Mouse (Mus musculus): ENCODE results near the gene Ushbp1. TPM values are rescaled to one million over a fixed set of nuclear protein-coding genes. Genes with fewer than 3 reads are reported as not detected.

The Ushbp1 gene
- polyA plus RNA-seq, 1 experiment from 2014 or later: 10.8 TPM

- Histone ChIP-seq H3K9me3 (ENCODE audit: control insufficient read depth, low read length) (no peaks in the 10 kb centered on the region), H3K27me3 (ENCODE audit: control insufficient read depth, insufficient read depth, low read length) (no peaks in the 10 kb centered on the region), H3K27ac (replicated peaks in 1 of 2; ENCODE audit: control insufficient read depth in 1 of 2, insufficient read depth in 1 of 2, low read depth in 2 of 2, low read length in 2 of 2) (no peak overlapping the region), H3K4me1 (ENCODE audit: control insufficient read depth in 2 of 2, insufficient read depth in 2 of 2, low read length in 2 of 2) (peaks cover 10 to 12% of the 10 kb centered on the region in 2 experiments), H3K4me2 (ENCODE audit: low read length) (peak overlapping the region; percentile 25), H3K4me3 (ENCODE audit: control insufficient read depth in 1 of 2, insufficient read depth in 1 of 2, low read depth in 1 of 2, low read length in 2 of 2) (no peak overlapping the region; a peak in 1 of 4 replicates), H3K9ac (ENCODE audit: low read length) (no peak overlapping the region), H3K36me3 (ENCODE audit: control insufficient read depth, insufficient read depth, low read length) (peaks cover 2% of the 10 kb centered on the region; the same call in 1 of the 2 replicates)
- no peak for ATAC-seq (ENCODE audit: insufficient number of reproducible peaks, insufficient read depth, low FRiP score, low read depth)
- 6% methylated on average over 3 of the region's 3 CpGs for WGBS
These were observed 2.7 kb downstream of the Ushbp1 start for GRCm38 (mm10) chr8:71392871-71393270.

GRCm38 (mm10) chr8:71392391-71392790, 3.2 kb downstream of the Ushbp1 start:
- Histone ChIP-seq H3K4me1 (ENCODE audit: control insufficient read depth in 2 of 2, insufficient read depth in 2 of 2, low read length in 2 of 2) (peaks cover 8% of the 10 kb centered on the region in 2 experiments), H3K27ac (replicated peaks in 1 of 2; ENCODE audit: control insufficient read depth in 1 of 2, insufficient read depth in 1 of 2, low read depth in 2 of 2, low read length in 2 of 2) (no peak overlapping the region), H3K27me3 (ENCODE audit: control insufficient read depth, insufficient read depth, low read length) (no peaks in the 10 kb centered on the region), H3K4me2 (ENCODE audit: low read length) (no peak overlapping the region), H3K4me3 (ENCODE audit: control insufficient read depth in 1 of 2, insufficient read depth in 1 of 2, low read depth in 1 of 2, low read length in 2 of 2) (no peak overlapping the region), H3K9ac (ENCODE audit: low read length) (no peak overlapping the region), H3K36me3 (ENCODE audit: control insufficient read depth, insufficient read depth, low read length) (no peaks in the 10 kb centered on the region), H3K9me3 (ENCODE audit: control insufficient read depth, low read length) (no peaks in the 10 kb centered on the region)
- WGBS: 71% methylated on average over 5 of the region's 5 CpGs
- no peak for ATAC-seq (ENCODE audit: insufficient number of reproducible peaks, insufficient read depth, low FRiP score, low read depth)

- Histone ChIP-seq H3K4me3 (ENCODE audit: control insufficient read depth in 1 of 2, insufficient read depth in 1 of 2, low read depth in 1 of 2, low read length in 2 of 2) (no peak overlapping the region), H3K9ac (ENCODE audit: low read length) (no peak overlapping the region), H3K27me3 (ENCODE audit: control insufficient read depth, insufficient read depth, low read length) (no peaks in the 10 kb centered on the region), H3K36me3 (ENCODE audit: control insufficient read depth, insufficient read depth, low read length) (no peaks in the 10 kb centered on the region), H3K4me1 (ENCODE audit: control insufficient read depth in 2 of 2, insufficient read depth in 2 of 2, low read length in 2 of 2) (peaks cover 5 to 7% of the 10 kb centered on the region in 2 experiments; a peak in 2 of 4 replicates), H3K4me2 (ENCODE audit: low read length) (no peak overlapping the region), H3K9me3 (ENCODE audit: control insufficient read depth, low read length) (no peaks in the 10 kb centered on the region), H3K27ac (replicated peaks in 1 of 2; ENCODE audit: control insufficient read depth in 1 of 2, insufficient read depth in 1 of 2, low read depth in 2 of 2, low read length in 2 of 2) (no peak overlapping the region)
- WGBS: 80% methylated on average over 2 of the region's 2 CpGs
- ATAC-seq (ENCODE audit: insufficient number of reproducible peaks, insufficient read depth, low FRiP score, low read depth): no peak
These were observed 3.9 kb downstream of the Ushbp1 start for GRCm38 (mm10) chr8:71391696-71392095.

- H3K4me1 ChIP-seq (ENCODE audit: control insufficient read depth in 2 of 2, insufficient read depth in 2 of 2, low read length in 2 of 2): peaks cover 0 to 3% of the 10 kb centered on the region in 2 experiments; a peak in 3 of 4 replicates
- no peak for ATAC-seq (ENCODE audit: insufficient number of reproducible peaks, insufficient read depth, low FRiP score, low read depth)
- H3K4me2 ChIP-seq (ENCODE audit: low read length): no peak overlapping the region
- H3K27me3 ChIP-seq (ENCODE audit: control insufficient read depth, insufficient read depth, low read length): no peaks in the 10 kb centered on the region
- H3K4me3 ChIP-seq (ENCODE audit: control insufficient read depth in 1 of 2, insufficient read depth in 1 of 2, low read depth in 1 of 2, low read length in 2 of 2): no peak overlapping the region
- no peaks in the 10 kb centered on the region for H3K36me3 ChIP-seq (ENCODE audit: control insufficient read depth, insufficient read depth, low read length)
- 36% methylated on average over 1 of the region's 1 CpGs for WGBS
- H3K9ac ChIP-seq (ENCODE audit: low read length): no peak overlapping the region
- no peaks in the 10 kb centered on the region for H3K9me3 ChIP-seq (ENCODE audit: control insufficient read depth, low read length)
- no peak overlapping the region for H3K27ac ChIP-seq (replicated peaks in 1 of 2; ENCODE audit: control insufficient read depth in 1 of 2, insufficient read depth in 1 of 2, low read depth in 2 of 2, low read length in 2 of 2)
These were observed 7.3 kb downstream of the Ushbp1 start for GRCm38 (mm10) chr8:71388267-71388666.

- H3K27ac ChIP-seq (replicated peaks in 1 of 2; ENCODE audit: control insufficient read depth in 1 of 2, insufficient read depth in 1 of 2, low read depth in 2 of 2, low read length in 2 of 2): no peak overlapping the region
- WGBS: 68% methylated on average over 12 of the region's 12 CpGs
- no peak overlapping the region for H3K4me2 ChIP-seq (ENCODE audit: low read length)
- no peaks in the 10 kb centered on the region for H3K36me3 ChIP-seq (ENCODE audit: control insufficient read depth, insufficient read depth, low read length)
- no peak overlapping the region for H3K4me3 ChIP-seq (ENCODE audit: control insufficient read depth in 1 of 2, insufficient read depth in 1 of 2, low read depth in 1 of 2, low read length in 2 of 2)
- no peaks in the 10 kb centered on the region for H3K27me3 ChIP-seq (ENCODE audit: control insufficient read depth, insufficient read depth, low read length)
- H3K4me1 ChIP-seq (ENCODE audit: control insufficient read depth in 2 of 2, insufficient read depth in 2 of 2, low read length in 2 of 2): peaks cover 0 to 13% of the 10 kb centered on the region in 2 experiments; a peak in 3 of 4 replicates
- H3K9me3 ChIP-seq (ENCODE audit: control insufficient read depth, low read length): no peaks in the 10 kb centered on the region
- ATAC-seq (ENCODE audit: insufficient number of reproducible peaks, insufficient read depth, low FRiP score, low read depth): no peak
- no peak overlapping the region for H3K9ac ChIP-seq (ENCODE audit: low read length)
These were observed 10.3 kb downstream of the Ushbp1 start for GRCm38 (mm10) chr8:71385212-71385835.

- H3K27me3 ChIP-seq (ENCODE audit: control insufficient read depth, insufficient read depth, low read length): no peaks in the 10 kb centered on the region
- H3K27ac ChIP-seq (replicated peaks in 1 of 2; ENCODE audit: control insufficient read depth in 1 of 2, insufficient read depth in 1 of 2, low read depth in 2 of 2, low read length in 2 of 2): no peak overlapping the region
These were observed 11.7 kb downstream of the Ushbp1 start for GRCm38 (mm10) chr8:71383860-71384259.

GRCm38 (mm10) chr8:71383396-71383795, 12.2 kb downstream of the Ushbp1 start:
- no peak for ATAC-seq (ENCODE audit: insufficient number of reproducible peaks, insufficient read depth, low FRiP score, low read depth)
- Histone ChIP-seq H3K4me2 (ENCODE audit: low read length) (no peak overlapping the region), H3K4me1 (ENCODE audit: control insufficient read depth in 2 of 2, insufficient read depth in 2 of 2, low read length in 2 of 2) (peaks cover 9 to 29% of the 10 kb centered on the region in 2 experiments), H3K9ac (ENCODE audit: low read length) (no peak overlapping the region), H3K27me3 (ENCODE audit: control insufficient read depth, insufficient read depth, low read length) (no peaks in the 10 kb centered on the region), H3K4me3 (ENCODE audit: control insufficient read depth in 1 of 2, insufficient read depth in 1 of 2, low read depth in 1 of 2, low read length in 2 of 2) (no peak overlapping the region), H3K36me3 (ENCODE audit: control insufficient read depth, insufficient read depth, low read length) (peaks cover 3% of the 10 kb centered on the region), H3K27ac (replicated peaks in 1 of 2; ENCODE audit: control insufficient read depth in 1 of 2, insufficient read depth in 1 of 2, low read depth in 2 of 2, low read length in 2 of 2) (0 out of 4 replicates have a peak overlapping the region, but pooled peaks of 1 of the 2 experiments have one; percentile 87), H3K9me3 (ENCODE audit: control insufficient read depth, low read length) (no peaks in the 10 kb centered on the region)
- 36% methylated on average over 12 of the region's 12 CpGs for WGBS

More at GRCm38 (mm10) chr8:71383860-71384259, 11.7 kb downstream of the Ushbp1 start:
- Histone ChIP-seq H3K4me1 (ENCODE audit: control insufficient read depth in 2 of 2, insufficient read depth in 2 of 2, low read length in 2 of 2) (peaks cover 9 to 26% of the 10 kb centered on the region in 2 experiments), H3K36me3 (ENCODE audit: control insufficient read depth, insufficient read depth, low read length) (no peaks in the 10 kb centered on the region), H3K9ac (ENCODE audit: low read length) (no peak overlapping the region), H3K4me3 (ENCODE audit: control insufficient read depth in 1 of 2, insufficient read depth in 1 of 2, low read depth in 1 of 2, low read length in 2 of 2) (no peak overlapping the region), H3K4me2 (ENCODE audit: low read length) (no peak overlapping the region), H3K9me3 (ENCODE audit: control insufficient read depth, low read length) (no peaks in the 10 kb centered on the region)
- no peak for ATAC-seq (ENCODE audit: insufficient number of reproducible peaks, insufficient read depth, low FRiP score, low read depth)
- WGBS: 68% methylated on average over 3 of the region's 3 CpGs

All from heart, embryonic 14.5 days (tissue).